In genomic region chr11:12025392-12025755, GRCm38 (mm10) we compare ENCODE assay signal across 9 mouse cellular contexts. TPM values are rescaled to one million over a fixed set of nuclear protein-coding genes. Genes with fewer than 3 reads are reported as not detected.
A peak's percentile ranks its signal among the peaks of the same experiment; 100 is the strongest.
DNase-seq lines count a peak whose midpoint lies in the region; ATAC-seq and TF ChIP-seq lines count a peak whose summit lies in the region.
"Had no signal": no experiment of that assay in that cellular context is flagged by ENCODE, and none has a peak within 500 bp of the region (broad histone marks: within the 10 kb centered on the region; RNA-seq: fewer than 3 reads in every experiment).

No protein-coding gene starts in this region.

- H3K79me2 ChIP-seq in heart, adult 2 months (replicated peaks; ENCODE audit: control insufficient read depth, insufficient read depth, low read length) = peaks cover 4% of the 10 kb centered on the region

- no peak overlapping the region for H3K9ac ChIP-seq in heart, embryonic 13.5 days
- H3K9ac ChIP-seq in forebrain, postnatal 0 days = peak overlapping the region; percentile 61
- H3K9ac ChIP-seq in liver, embryonic 15.5 days = no peak overlapping the region
- no peak overlapping the region for H3K9ac ChIP-seq in heart, adult 2 months (ENCODE audit: low read depth, low read length)

- in situ Hi-C loops in Patski (cut with MboI; ENCODE audit: low pct_unique_long_range_greater_than_20kb) = no loop called here

- ATAC-seq in heart, embryonic 13.5 days (ENCODE audit: extremely low read depth, insufficient number of reproducible peaks, low FRiP score, low TSS enrichment) = 0 out of 2 replicates have a peak, but pooled peaks have one; percentile 14
- ATAC-seq in Patski = peak; percentile 29
- peak; percentile 48 for ATAC-seq in forebrain, postnatal 0 days
- ATAC-seq in liver, embryonic 15.5 days (ENCODE audit: insufficient read depth) = peak; percentile 30; the same call in 1 of the 2 replicates

- TF ChIP-seq EP300 in heart, adult 2 months (IDR thresholded peaks at IDR 0.05; ENCODE audit: insufficient read depth, low read depth, low read length) = no peak

- intact Hi-C loops in heart, adult 2 months (cut with DNase I) = loop anchor here (2.0 to 5.0 kb wide), 3 partner anchors 33 to 333 kb away; no protein-coding TSS in a partner anchor

- H3K4me1 ChIP-seq in heart, embryonic 13.5 days = peaks cover 22% of the 10 kb centered on the region
- H3K4me1 ChIP-seq in forebrain, postnatal 0 days (ENCODE audit: insufficient read depth) = no peaks in the 10 kb centered on the region
- no peaks in the 10 kb centered on the region for H3K4me1 ChIP-seq in liver, embryonic 15.5 days (replicated peaks)
- no peaks in the 10 kb centered on the region for H3K4me1 ChIP-seq in heart, adult 2 months (ENCODE audit: control insufficient read depth, insufficient read depth, low read length)

- WGBS in heart, embryonic 13.5 days = 55% methylated on average over 32 of the region's 32 CpGs
- WGBS in forebrain, postnatal 0 days = 54% methylated on average over 32 of the region's 32 CpGs
- WGBS in liver, embryonic 15.5 days (ENCODE audit: insufficient replicate concordance) = 55% methylated on average over 32 of the region's 32 CpGs
- 55% methylated on average over 32 of the region's 32 CpGs for WGBS in heart, adult 2 months

- TF ChIP-seq CTCF in Patski (IDR thresholded peaks at IDR 0.05) = no peak
- TF ChIP-seq CTCF in forebrain, postnatal 0 days (IDR thresholded peaks at IDR 0.05; ENCODE audit: low read depth) = no peak
- TF ChIP-seq CTCF in heart, adult 2 months (IDR thresholded peaks at IDR 0.05) = no peak

- H3K4me3 ChIP-seq in heart, embryonic 13.5 days = no peak overlapping the region
- peak overlapping the region; percentile 40 for H3K4me3 ChIP-seq in forebrain, postnatal 0 days (ENCODE audit: low read depth, low read length)
- no peak overlapping the region for H3K4me3 ChIP-seq in liver, embryonic 15.5 days (replicated peaks)
- no peak overlapping the region for H3K4me3 ChIP-seq in heart, adult 2 months

- no peak for DNase-seq in heart, adult 9 months (ENCODE audit: low spot score in 2 of 2)
- no peak for DNase-seq in Patski (ENCODE audit: low read depth, low spot score)
- DNase-seq in forebrain, postnatal 0 days = no peak
- DNase-seq in thymus, postnatal 36 days = no peak
- DNase-seq in adrenal gland, adult (ENCODE audit: inconsistent age in 2 of 2, low spot score in 1 of 2) = no peak
- DNase-seq in heart, adult 2 months = no peak
- DNase-seq: thymus, adult 18-20 months had no signal

- CTCF ChIA-PET in Patski (lab: Charles Lee) = interaction anchor here (0.8 to 1.7 kb wide), 5 partner anchors 9 to 329 kb away, joined by 3 to 4 read pairs (median 3); no protein-coding TSS in a partner anchor

- H3K27ac ChIP-seq in heart, embryonic 13.5 days (replicated peaks) = no peak overlapping the region
- no peak overlapping the region for H3K27ac ChIP-seq in forebrain, postnatal 0 days (ENCODE audit: low read depth, low read length)
- no peak overlapping the region for H3K27ac ChIP-seq in liver, embryonic 15.5 days (replicated peaks)
- no peak overlapping the region for H3K27ac ChIP-seq in heart, adult 2 months

- H3K27me3 ChIP-seq in heart, embryonic 13.5 days (replicated peaks) = peaks cover 90% of the 10 kb centered on the region
- no peaks in the 10 kb centered on the region for H3K27me3 ChIP-seq in Patski
- peaks cover 35% of the 10 kb centered on the region for H3K27me3 ChIP-seq in forebrain, postnatal 0 days (ENCODE audit: insufficient read depth, low read length)
- H3K27me3 ChIP-seq in liver, embryonic 15.5 days = peaks cover 91% of the 10 kb centered on the region
- H3K27me3 ChIP-seq in heart, adult 2 months (ENCODE audit: control insufficient read depth, insufficient read depth, low read length) = 0 out of 2 replicates have a peak, but pooled peaks cover 2% of the 10 kb centered on the region

- peak overlapping the region; percentile 65 for H3K4me2 ChIP-seq in heart, embryonic 13.5 days
- H3K4me2 ChIP-seq in forebrain, postnatal 0 days (ENCODE audit: low read depth) = peak overlapping the region; percentile 55
- H3K4me2 ChIP-seq in liver, embryonic 15.5 days = no peak overlapping the region

- peaks cover 93% of the 10 kb centered on the region for H3K36me3 ChIP-seq in heart, embryonic 13.5 days
- H3K36me3 ChIP-seq in forebrain, postnatal 0 days (ENCODE audit: insufficient read depth) = no peaks in the 10 kb centered on the region
- H3K36me3 ChIP-seq in liver, embryonic 15.5 days (replicated peaks) = peaks cover 29% of the 10 kb centered on the region
- H3K36me3 ChIP-seq in heart, adult 2 months (ENCODE audit: control insufficient read depth, insufficient read depth, low read length) = no peaks in the 10 kb centered on the region

- no peak for TF ChIP-seq POLR2A in heart, adult 2 months (IDR thresholded peaks at IDR 0.05; ENCODE audit: insufficient read depth, low read depth, low read length)

- POLR2A ChIA-PET in Patski (lab: Charles Lee) = interaction anchor here (0.6 kb wide), 1 partner anchor 238 kb away, joined by 3 read pairs; no protein-coding TSS in a partner anchor

- peaks cover 30% of the 10 kb centered on the region for H3K9me3 ChIP-seq in heart, embryonic 13.5 days
- H3K9me3 ChIP-seq in forebrain, postnatal 0 days (ENCODE audit: low read length) = peaks cover 20% of the 10 kb centered on the region
- no peaks in the 10 kb centered on the region for H3K9me3 ChIP-seq in liver, embryonic 15.5 days (replicated peaks)

RNA-seq across cellular contexts. Expression of gene Grb10, which starts 13.1 kb away (rescaled TPM):
- 494 and 545 TPM in 2 replicates for polyA plus RNA-seq in heart, embryonic 13.5 days (2015; fragmentation: Nextera tagmentation; extraction: Ambion mirVana)
- polyA plus RNA-seq in Patski (2021) = 52.8 TPM
- 58.4 and 80.3 TPM in 2 replicates for total RNA-seq in forebrain, postnatal 0 days (2014; rRNA removed)
- 24.8 and 32.7 TPM in 2 replicates for polyA plus RNA-seq in forebrain, postnatal 0 days (2015; fragmentation: Nextera tagmentation; extraction: Ambion mirVana)
- 148 and 163 TPM in 2 replicates for polyA plus RNA-seq in liver, embryonic 15.5 days (2015; fragmentation: Nextera tagmentation; extraction: Ambion mirVana)
- 10 to 100 TPM; 65.1 to 66.2 TPM for total RNA-seq in heart, adult 2 months (2021)
- 36.9 and 63.5 TPM in 2 replicates for polyA plus RNA-seq in heart, adult 2 months (2012; rRNA removed)
